Mouse (Mus musculus): ENCODE results near the gene Xrcc1. TPM values are rescaled to one million over a fixed set of nuclear protein-coding genes. Genes with fewer than 3 reads are reported as not detected.

Xrcc1 gene
- polyA plus RNA-seq, 1 experiment from 2014 or later = 169 TPM

DNA sequence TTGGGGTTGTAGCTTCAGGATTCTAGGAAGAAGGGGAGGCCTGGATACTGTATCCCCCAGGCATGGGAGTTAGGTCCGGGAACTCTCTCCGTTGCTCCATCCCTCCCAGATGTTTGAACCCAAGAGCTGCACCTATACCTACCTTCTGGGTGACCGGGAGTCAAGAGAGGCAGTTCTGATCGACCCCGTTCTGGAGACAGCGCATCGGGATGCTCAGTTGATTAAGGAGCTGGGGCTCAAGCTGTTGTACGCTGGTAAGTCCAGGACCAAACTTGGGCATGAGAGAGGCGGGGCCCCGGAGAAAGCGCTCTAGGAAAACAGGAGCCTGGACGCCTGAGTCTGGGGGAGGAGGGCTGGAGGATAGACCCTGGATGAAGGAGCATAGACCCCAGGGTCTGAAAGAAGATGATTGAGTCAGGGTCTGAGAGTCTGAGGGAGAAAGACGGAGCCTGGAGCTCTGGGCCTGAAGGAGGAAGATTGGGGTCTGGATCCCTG, 48.3 kb downstream of the Xrcc1 start:
- Histone ChIP-seq H3K27ac (replicated peaks) (peak overlapping the region; percentile 77; the same call in 1 of the 2 replicates), H3K4me1 (peaks cover 26% of the 10 kb centered on the region), H3K9me3 (no peaks in the 10 kb centered on the region), H3K27me3 (replicated peaks; ENCODE audit: low read depth, poor library complexity, severe bottlenecking) (peaks cover 29% of the 10 kb centered on the region), H3K36me3 (replicated peaks) (no peaks in the 10 kb centered on the region), H3K4me3 (peak overlapping the region; percentile 79)
- DNase-seq (ENCODE audit: low spot score) = peak; percentile 42
- WGBS = 1% methylated on average over 13 of the region's 13 CpGs

DNA sequence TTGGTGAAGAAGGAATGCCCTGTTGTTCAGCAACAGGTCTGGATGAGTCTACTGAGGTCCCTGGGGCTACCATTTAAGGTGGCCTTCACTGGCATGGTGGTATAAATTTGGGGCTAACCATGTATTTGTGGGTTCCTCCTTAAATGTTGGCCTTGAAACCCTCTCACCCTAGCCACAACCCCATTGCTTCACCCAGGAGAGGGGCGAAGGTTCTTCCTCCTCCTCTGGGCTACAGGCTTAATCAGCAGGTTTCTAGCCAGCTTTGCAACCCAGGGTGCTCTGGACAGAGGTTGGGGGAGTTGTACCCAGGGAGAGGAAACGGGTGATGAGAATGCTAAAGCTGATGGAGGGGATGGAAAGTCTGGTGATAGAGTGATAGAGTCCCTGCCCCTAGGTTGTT, 49.4 kb downstream of the Xrcc1 start:
- WGBS = 77% methylated on average over 2 of the region's 2 CpGs
- Histone ChIP-seq H3K27me3 (replicated peaks; ENCODE audit: low read depth, poor library complexity, severe bottlenecking) (peaks cover 29% of the 10 kb centered on the region), H3K9me3 (no peaks in the 10 kb centered on the region), H3K4me3 (0 out of 2 replicates have a peak overlapping the region, but pooled peaks have one; percentile 79), H3K36me3 (replicated peaks) (no peaks in the 10 kb centered on the region), H3K27ac (replicated peaks) (no peak overlapping the region), H3K4me1 (peaks cover 26% of the 10 kb centered on the region)
- no peak for DNase-seq (ENCODE audit: low spot score)

DNA sequence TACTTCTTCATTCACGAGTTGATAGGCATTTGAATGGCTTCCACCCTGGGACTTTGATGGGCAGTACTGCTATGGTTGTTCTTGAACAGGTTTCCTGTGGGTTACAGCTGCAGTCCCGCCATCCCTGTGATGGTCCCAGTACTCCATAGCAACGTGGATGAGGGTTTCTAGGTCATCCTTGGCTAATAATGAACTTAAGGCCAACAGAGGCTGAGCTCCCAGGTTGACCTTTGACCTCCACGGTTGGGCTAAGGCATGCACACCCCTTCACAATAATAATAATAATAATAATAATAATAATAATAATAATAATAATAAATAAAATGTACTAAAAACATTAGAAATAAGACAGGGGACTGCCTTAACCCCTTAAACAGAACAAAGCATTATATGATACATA, 52.0 kb downstream of the Xrcc1 start:
- no peak overlapping the region for H3K4me3 ChIP-seq
- 75% methylated on average over 4 of the region's 4 CpGs for WGBS
- H3K9me3 ChIP-seq = no peaks in the 10 kb centered on the region
- no peak for DNase-seq (ENCODE audit: low spot score)
- no peak overlapping the region for H3K27ac ChIP-seq (replicated peaks)
- no peaks in the 10 kb centered on the region for H3K36me3 ChIP-seq (replicated peaks)
- H3K4me1 ChIP-seq = peaks cover 24% of the 10 kb centered on the region
- peaks cover 29% of the 10 kb centered on the region for H3K27me3 ChIP-seq (replicated peaks; ENCODE audit: low read depth, poor library complexity, severe bottlenecking)

DNA sequence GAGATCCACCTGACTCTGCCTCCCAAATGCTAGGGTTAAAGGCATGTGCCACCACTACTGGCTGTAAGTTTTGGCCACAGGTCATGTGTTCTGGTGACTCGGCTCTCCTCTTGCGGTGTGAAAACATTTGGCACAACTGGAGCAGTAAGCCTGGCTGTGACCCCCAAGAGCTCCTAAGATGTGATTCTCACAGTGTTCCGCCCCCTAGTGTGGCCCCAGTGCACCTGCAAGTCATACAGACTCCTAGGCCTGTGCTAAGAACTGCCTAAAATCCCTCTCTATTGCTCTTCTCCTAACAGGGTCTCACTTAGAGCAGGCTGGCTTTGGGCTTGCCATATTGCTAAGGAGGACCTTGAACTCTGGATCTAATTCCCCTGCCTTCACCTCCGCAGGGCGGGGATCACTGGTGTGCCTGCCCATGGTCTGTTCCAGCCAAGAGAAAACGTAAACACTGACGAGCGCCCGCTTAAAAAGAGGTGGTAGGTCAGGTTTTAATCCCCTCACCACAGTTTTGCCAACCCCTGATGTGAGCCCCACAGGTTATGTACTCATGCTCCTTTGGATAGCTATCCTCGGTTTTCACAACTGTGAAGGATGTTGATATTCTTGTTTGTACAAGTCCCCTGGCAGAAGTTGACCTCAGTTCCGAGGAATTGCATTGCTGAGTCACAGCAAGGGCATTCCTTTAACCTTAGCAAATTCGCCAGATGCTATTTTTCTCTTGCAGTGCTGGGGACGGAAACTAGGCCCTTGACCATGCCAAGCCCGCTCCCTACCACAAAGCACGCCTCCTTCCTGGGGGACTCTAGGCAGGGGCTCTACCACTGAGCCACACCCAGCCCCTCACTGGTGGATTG, 53.4 kb downstream of the Xrcc1 start:
- no peaks in the 10 kb centered on the region for H3K36me3 ChIP-seq (replicated peaks)
- H3K4me3 ChIP-seq = no peak overlapping the region
- H3K9me3 ChIP-seq = no peaks in the 10 kb centered on the region
- no peak for DNase-seq (ENCODE audit: low spot score)
- WGBS = 69% methylated on average over 15 of the region's 15 CpGs
- H3K27me3 ChIP-seq (replicated peaks; ENCODE audit: low read depth, poor library complexity, severe bottlenecking) = peaks cover 21% of the 10 kb centered on the region
- peaks cover 12% of the 10 kb centered on the region for H3K4me1 ChIP-seq
- H3K27ac ChIP-seq (replicated peaks) = no peak overlapping the region

DNA sequence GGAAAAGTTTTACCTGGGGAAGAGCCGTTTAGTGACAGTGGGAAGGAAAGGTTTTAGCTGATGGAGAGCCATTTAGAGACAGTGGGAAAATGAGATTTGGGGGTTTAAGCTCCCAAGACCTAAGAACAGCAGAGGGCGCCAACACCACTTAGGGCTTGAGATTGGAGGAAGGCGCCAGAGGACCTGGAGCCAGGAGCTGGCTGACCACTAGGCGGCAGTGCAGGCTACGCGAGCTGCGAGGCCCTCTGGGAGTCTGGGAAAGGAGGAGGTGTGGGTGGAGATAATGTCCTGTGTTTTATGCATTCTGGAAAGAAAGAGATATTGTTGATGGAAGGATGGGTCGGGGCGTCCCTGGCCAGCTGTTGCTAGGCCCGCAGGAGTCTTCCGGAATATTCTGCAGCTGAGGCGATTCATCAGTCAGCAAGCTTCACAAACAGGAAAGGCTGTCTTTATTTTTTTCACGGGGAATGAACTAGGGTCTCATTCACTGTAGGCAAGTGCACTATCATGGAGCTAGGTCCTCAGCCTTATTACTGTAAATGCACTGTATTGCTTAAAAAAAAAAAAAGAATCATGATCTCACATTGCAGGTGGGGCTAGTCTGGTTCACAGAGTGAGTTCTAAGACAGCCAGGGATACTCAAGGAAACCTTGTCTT, 55.0 kb downstream of the Xrcc1 start:
- no peaks in the 10 kb centered on the region for H3K36me3 ChIP-seq (replicated peaks)
- peaks cover 5% of the 10 kb centered on the region for H3K27me3 ChIP-seq (replicated peaks; ENCODE audit: low read depth, poor library complexity, severe bottlenecking)
- H3K9me3 ChIP-seq = no peaks in the 10 kb centered on the region
- peak overlapping the region; percentile 36; the same call in 1 of the 2 replicates for H3K4me3 ChIP-seq
- H3K4me1 ChIP-seq = 0 out of 2 replicates have a peak, but pooled peaks cover 3% of the 10 kb centered on the region
- peak; percentile 93 for DNase-seq (ENCODE audit: low spot score)
- WGBS = 7% methylated on average over 13 of the region's 13 CpGs
- no peak overlapping the region; the same call in 1 of the 2 replicates for H3K27ac ChIP-seq (replicated peaks)

DNA sequence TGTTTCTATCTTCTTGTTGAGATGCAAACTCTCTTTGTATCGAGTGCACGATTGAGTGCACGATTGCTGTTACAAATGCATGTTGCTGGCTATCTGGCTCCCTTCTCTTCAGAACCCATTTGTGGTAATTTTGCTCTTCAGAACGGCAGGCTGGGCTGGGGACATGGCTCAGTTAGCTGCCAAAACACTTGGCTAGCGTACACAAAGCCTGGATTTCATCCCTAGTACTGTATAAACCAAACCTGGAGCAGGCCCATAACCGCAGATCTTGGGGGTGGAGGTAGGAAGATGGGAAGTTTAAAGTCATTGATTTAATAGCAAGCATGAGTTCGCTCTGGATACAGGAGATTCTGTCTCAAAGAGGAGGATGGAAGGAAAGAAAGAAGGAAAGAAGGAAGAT, 59.5 kb downstream of the Xrcc1 start:
- Histone ChIP-seq H3K27ac (replicated peaks) (no peak overlapping the region), H3K4me3 (no peak overlapping the region), H3K9me3 (no peaks in the 10 kb centered on the region), H3K27me3 (replicated peaks; ENCODE audit: low read depth, poor library complexity, severe bottlenecking) (peaks cover 25% of the 10 kb centered on the region), H3K4me1 (peaks cover 9% of the 10 kb centered on the region), H3K36me3 (replicated peaks) (no peaks in the 10 kb centered on the region)
- DNase-seq (ENCODE audit: low spot score) = no peak
- 87% methylated on average over 7 of the region's 7 CpGs for WGBS

DNA sequence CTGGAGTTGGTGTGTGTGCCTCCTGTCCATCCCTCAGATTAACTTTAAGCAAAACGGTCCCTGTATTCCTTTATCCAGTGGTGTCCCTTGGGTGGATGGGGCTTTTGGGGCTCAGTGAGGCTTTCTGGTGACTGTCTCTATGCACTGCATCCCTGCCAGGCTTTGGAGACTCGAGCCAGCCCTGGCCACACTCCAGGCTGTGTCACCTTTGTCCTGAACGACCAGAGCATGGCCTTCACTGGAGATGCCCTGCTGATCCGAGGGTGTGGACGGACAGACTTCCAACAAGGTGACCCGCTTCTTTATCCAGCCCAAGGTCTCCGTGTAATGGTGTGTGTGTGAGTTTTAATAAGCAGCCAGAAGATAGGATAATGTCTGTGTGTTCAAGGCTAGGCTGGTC, 60.0 kb downstream of the Xrcc1 start:
- peaks cover 30% of the 10 kb centered on the region for H3K27me3 ChIP-seq (replicated peaks; ENCODE audit: low read depth, poor library complexity, severe bottlenecking)
- H3K4me1 ChIP-seq = peaks cover 13% of the 10 kb centered on the region
- H3K27ac ChIP-seq (replicated peaks) = no peak overlapping the region
- H3K36me3 ChIP-seq (replicated peaks) = no peaks in the 10 kb centered on the region
- WGBS = 78% methylated on average over 7 of the region's 7 CpGs
- H3K4me3 ChIP-seq = no peak overlapping the region
- H3K9me3 ChIP-seq = no peaks in the 10 kb centered on the region
- DNase-seq (ENCODE audit: low spot score) = no peak

DNA sequence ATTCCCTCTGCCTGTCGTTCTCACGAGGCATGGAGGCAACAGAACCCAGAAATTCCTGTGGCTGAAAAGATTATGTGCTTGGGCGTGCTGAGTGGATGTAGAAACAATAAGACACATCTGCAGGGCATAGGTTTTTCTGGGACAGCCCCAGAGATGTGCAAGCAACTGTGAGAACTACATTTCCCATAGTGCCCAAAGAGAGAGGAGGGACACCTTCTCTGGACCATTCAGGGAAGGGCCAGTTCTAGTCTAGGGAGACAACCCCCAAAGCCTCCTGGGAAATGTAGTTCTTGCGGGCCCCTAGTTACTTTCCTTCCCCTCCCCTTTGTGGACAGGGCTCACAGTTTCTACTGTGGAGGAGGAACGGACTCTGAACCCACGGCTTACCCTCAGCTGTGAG, 61.9 kb downstream of the Xrcc1 start:
- H3K27me3 ChIP-seq (replicated peaks; ENCODE audit: low read depth, poor library complexity, severe bottlenecking) = peaks cover 50% of the 10 kb centered on the region
- whole genome bisulfite sequencing = 40% methylated on average over 6 of the region's 6 CpGs
- H3K4me1 ChIP-seq = peaks cover 25% of the 10 kb centered on the region
- no peak overlapping the region for H3K4me3 ChIP-seq
- H3K27ac ChIP-seq (replicated peaks) = no peak overlapping the region
- no peaks in the 10 kb centered on the region for H3K9me3 ChIP-seq
- no peak for DNase-seq (ENCODE audit: low spot score)
- H3K36me3 ChIP-seq (replicated peaks) = no peaks in the 10 kb centered on the region

DNA sequence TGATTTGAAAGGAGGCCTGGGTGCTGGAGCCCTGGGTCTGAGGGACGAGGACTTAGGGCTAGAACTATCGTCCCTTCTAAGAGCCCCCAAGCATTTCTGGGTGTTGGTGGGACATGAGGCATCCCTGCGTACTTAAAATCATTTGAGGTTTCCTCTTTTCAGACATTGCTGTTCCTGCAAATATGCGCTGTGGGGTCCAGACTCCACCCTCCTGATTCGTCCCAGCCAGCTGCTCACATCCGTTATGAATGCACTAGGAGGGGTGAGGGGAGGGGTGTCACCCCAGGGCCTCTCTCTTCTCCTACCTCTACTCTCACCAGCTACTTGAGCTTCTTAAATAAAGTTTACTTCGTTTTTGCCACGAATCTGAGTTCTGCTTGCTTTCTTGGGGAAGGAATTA, 62.5 kb downstream of the Xrcc1 start:
- Histone ChIP-seq H3K9me3 (no peaks in the 10 kb centered on the region), H3K4me1 (peaks cover 26% of the 10 kb centered on the region), H3K27ac (replicated peaks) (no peak overlapping the region), H3K4me3 (no peak overlapping the region), H3K27me3 (replicated peaks; ENCODE audit: low read depth, poor library complexity, severe bottlenecking) (peaks cover 55% of the 10 kb centered on the region), H3K36me3 (replicated peaks) (no peaks in the 10 kb centered on the region)
- 67% methylated on average over 8 of the region's 8 CpGs for WGBS
- DNase-seq (ENCODE audit: low spot score) = no peak

DNA sequence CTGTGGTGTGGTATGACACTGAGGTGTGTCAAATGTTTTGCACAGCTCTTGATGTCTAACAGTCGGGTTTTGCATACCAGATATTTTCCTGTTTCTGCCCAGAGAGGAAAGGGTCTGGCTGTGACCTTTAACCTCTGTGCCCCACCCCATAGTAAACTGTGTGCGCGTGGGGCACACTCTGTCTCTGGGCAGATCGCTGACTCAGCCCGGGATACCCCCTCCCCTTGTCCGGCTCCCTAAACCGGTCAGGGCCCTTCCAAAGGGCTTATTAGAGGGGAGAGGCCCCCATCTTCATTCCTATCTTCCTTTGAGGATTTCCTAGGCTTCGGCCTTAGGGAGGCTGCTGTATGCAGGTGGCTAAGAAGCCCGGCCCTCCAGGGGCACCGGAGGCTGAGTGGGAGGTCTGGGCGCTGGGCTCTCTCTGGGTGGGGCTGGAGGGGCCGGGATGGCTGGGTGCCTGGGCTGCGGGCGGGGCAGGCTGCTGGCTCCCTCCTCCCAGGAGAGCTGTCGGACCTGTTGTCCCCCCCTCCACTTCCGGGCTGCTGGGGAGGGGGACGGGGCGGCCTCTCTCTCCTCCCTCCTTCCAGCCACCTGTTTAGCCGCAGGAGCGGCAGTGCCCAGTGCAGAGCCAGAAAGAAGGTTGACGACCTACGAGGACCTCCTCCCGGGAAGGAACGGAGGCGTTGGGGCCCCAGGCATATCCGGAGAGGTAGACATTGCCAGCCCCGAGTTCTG, 64.2 kb downstream of the Xrcc1 start, which contains the start of gene Phldb3:
Phldb3 (plus strand) TSS at position 620 of the 735 bp plus-strand sequence.
- WGBS = 2% methylated on average over 27 of the region's 27 CpGs
- Histone ChIP-seq H3K27me3 (replicated peaks; ENCODE audit: low read depth, poor library complexity, severe bottlenecking) (peaks cover 70% of the 10 kb centered on the region), H3K36me3 (replicated peaks) (no peaks in the 10 kb centered on the region), H3K4me1 (peaks cover 26% of the 10 kb centered on the region), H3K9me3 (no peaks in the 10 kb centered on the region), H3K27ac (replicated peaks) (0 out of 2 replicates have a peak within 1 kb of the TSS, but pooled peaks have one; percentile 19), H3K4me3 (peak within 1 kb of the TSS; percentile 53)
- DNase-seq (ENCODE audit: low spot score) = peak; percentile 48

DNA sequence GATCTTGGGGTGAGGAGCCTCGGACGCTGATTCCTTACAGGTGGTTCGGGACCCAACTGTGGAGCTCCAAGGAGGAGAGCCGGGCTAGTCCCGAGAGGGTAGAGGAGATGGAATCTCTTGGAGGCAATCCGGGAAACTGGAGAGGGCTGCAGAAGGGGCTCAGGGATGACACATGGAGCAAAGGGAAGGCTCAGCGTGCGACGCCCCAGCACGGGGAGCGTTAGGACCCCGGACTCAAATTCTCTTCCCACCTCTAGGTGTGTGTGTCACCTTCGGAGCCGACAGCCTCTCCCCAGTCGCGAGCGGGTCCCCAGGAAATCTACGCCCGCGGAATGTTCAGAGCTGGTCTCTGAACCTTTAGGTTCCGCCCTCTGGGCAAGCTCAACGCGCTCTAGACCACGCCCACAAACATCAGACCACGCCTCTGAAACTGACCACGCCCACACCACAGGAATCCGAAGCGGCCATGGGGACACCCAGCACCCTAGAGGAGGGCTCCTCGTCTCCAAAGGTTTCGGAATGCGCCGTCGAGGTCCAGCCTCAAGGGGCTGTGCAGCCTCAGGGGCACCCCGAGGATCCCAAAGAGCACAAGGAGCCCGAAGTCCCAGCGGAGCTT, 64.9 kb downstream of the Xrcc1 start:
- no peaks in the 10 kb centered on the region for H3K9me3 ChIP-seq
- WGBS = 1% methylated on average over 36 of the region's 36 CpGs
- peak; percentile 80 for DNase-seq (ENCODE audit: low spot score)
- H3K27me3 ChIP-seq (replicated peaks; ENCODE audit: low read depth, poor library complexity, severe bottlenecking) = peaks cover 70% of the 10 kb centered on the region
- peaks cover 26% of the 10 kb centered on the region for H3K4me1 ChIP-seq
- peak overlapping the region; percentile 53 for H3K4me3 ChIP-seq
- no peaks in the 10 kb centered on the region for H3K36me3 ChIP-seq (replicated peaks)
- H3K27ac ChIP-seq (replicated peaks) = 0 out of 2 replicates have a peak overlapping the region, but pooled peaks have one; percentile 19

DNA sequence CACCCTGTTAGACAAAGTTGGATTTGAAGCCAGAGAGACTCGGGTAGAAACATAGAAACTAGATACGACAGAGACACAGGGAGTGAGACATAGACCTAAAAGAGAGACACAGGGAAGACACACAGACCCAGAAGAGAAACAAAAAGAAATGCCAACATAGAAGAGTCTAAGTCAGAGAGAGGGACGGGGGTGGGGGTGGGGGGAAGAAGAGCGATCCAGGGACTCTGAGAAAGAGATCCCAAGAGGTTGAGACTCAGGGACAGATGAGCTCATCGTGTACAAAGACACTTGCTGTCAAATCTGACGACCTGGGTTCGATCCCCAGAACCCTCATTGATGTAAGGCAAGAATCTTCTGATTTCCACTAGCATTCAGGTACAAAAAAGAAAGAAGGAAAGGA, 65.6 kb downstream of the Xrcc1 start:
- no peaks in the 10 kb centered on the region for H3K36me3 ChIP-seq (replicated peaks)
- H3K9me3 ChIP-seq = no peaks in the 10 kb centered on the region
- no peak for DNase-seq (ENCODE audit: low spot score)
- H3K27me3 ChIP-seq (replicated peaks; ENCODE audit: low read depth, poor library complexity, severe bottlenecking) = peaks cover 72% of the 10 kb centered on the region
- H3K4me1 ChIP-seq = peaks cover 26% of the 10 kb centered on the region
- H3K27ac ChIP-seq (replicated peaks) = no peak overlapping the region
- H3K4me3 ChIP-seq = peak overlapping the region; percentile 53
- 12% methylated on average over 7 of the region's 7 CpGs for WGBS
